Mouse (Mus musculus) bone marrow macrophage, adult 2 months (primary cell): ENCODE results near the gene Chdh.

ENCODE experiments used
- CTCF ChIP-seq: IDR thresholded peaks from 2 replicates; pipeline ENCODE4 v1.5.1; 2012; ENCODE audit warnings: low read depth, mild to moderate bottlenecking, low read length, moderate library complexity
- POLR2A ChIP-seq: IDR thresholded peaks from 2 replicates; pipeline ENCODE4 v1.6.1; 2012; ENCODE audit warnings: mild to moderate bottlenecking, low read depth, low read length, borderline replicate concordance

DNA sequence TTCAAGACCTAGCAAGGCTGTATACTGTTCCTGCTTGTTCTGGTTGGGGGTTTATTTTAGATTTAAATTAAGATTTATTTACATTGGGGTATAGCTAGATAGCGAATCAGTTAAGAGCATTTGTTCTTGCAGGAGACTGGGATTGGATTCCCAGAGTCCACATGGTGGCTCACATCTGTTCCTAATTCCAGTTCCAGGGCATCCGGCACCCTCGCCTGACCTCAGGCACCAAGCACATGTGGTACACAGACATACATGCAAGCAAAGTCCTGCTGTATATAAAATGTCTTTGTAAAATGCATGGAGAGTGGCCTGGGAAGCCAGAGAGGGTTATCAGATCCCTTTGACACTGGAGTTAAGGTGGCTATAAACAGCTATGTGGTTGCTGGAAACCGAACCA lies 13.8 kb upstream of the Chdh start:
- no peak for TF ChIP-seq CTCF
- TF ChIP-seq POLR2A: no peak
